Mouse (Mus musculus) stomach, postnatal 0 days (tissue): ENCODE measurements at regions not wholly inside any gene's neighbourhood (a gene's known extent, or its start where the extent isn't known, plus 50 kb on each side); places are given as distances from the start of the nearest gene placed in this dataset.

Experiments
- CTCF ChIP-seq: IDR thresholded peaks from 2 replicates; pipeline ENCODE4 v1.5.1; 2016; ENCODE audit warnings: antibody characterized with exemption, low read depth, mild to moderate bottlenecking, moderate library complexity
- EP300 ChIP-seq: optimal IDR thresholded peaks from 2 replicates; pipeline ENCODE3; 2016; ENCODE audit warnings: antibody characterized with exemption

GRCm38 (mm10) chr13:107598391-107598790 is 445.9 kb upstream of the Smim15 start:
- TF ChIP-seq CTCF (no peak), EP300 (no peak)
